Mouse (Mus musculus): ENCODE measurements around the gene Nat10.

DNA sequence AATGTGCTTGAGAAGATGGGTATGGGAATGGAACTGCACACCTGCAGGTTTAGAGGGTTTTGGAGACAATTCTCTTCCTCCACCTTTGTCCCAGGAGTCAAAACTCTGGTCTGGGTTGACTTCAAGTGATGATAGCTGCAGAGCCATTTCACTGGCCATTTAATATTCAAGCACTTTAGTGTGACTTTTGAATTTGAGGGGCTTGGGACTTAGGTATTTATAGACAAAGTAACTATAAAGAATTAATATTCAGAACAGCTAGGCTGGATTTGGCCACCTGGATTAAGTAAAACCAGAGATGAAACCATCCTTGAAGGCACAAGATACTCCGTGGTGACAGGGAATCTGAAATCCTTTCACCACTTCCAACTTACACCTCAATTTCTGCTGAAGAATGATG lies 1.4 kb upstream of the Nat10 start:
- TF ChIP-seq CTCF (IDR thresholded peaks at IDR 0.05; ENCODE audit: control insufficient read depth, insufficient read depth, low read length) (no peak), POLR2A (IDR thresholded peaks at IDR 0.05; ENCODE audit: borderline replicate concordance, control insufficient read depth, low read depth, low read length) (no peak)

Data from bone marrow, adult 2 months (tissue).